Mouse (Mus musculus) thymus, postnatal 14 days (tissue): ENCODE measurements around the gene Myo1e.

Experiments used
- DNase-seq: peaks from one replicate; pipeline ENCODE4 v3.0.0; 2021

Myo1e gene

DNA sequence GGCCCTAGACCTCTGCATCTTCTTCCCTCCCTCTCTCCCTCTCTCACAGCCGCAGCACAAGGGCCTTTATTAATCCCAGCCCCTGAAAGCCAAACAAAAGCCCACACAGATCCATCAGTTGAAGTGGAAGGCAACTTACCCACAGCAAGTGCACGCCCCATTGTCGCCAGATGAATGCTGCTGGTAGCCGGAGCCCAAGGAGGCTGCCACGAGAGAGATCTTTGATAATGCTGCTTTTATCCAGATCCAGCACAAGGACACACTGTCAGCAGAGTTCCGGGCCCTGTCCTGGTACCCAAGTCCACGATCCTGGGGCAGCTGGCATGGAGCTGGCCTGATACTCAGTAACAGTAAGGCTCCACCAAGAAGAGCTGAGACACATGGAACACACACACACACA, 91.1 kb downstream of the Myo1e start:
- DNase-seq: no peak

DNA sequence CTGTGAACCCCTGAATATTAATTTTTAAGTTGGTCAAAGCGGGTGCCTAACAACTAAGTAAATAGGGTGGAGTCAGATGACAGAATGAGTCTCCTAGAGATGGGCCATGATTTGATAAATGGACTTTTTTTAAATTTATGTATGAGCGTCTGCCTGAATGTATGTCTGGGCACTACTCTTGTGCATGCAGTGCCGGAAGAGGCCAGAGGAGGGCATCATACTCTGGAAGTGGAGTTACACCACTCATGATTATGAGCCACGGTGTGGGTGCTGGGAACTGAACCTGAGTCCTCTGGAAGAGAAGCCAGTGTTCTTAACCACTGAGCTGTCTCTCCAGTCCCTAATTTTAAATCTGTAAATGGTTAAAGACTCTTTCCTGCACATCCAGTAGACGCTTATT, 93.6 kb downstream of the Myo1e start:
- DNase-seq: no peak

DNA sequence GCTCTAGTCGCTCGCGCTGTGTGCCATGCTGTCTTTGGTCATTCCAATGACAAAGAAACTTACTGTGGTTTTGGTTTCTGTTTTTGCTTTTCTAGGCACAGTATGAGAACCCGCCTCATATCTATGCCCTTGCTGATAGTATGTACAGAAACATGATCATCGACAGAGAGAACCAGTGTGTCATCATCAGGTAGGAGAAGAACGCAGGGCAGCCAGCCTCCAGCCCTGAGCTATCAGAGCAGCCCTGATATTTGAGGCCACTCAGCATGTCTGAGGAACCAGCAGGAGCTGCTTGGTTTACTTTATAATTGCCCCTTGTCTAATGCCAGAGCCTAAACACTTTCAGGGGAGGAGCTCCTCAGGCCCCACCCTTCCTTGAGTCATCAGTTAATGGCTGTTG, 94.4 kb downstream of the Myo1e start:
- DNase-seq: no peak

DNA sequence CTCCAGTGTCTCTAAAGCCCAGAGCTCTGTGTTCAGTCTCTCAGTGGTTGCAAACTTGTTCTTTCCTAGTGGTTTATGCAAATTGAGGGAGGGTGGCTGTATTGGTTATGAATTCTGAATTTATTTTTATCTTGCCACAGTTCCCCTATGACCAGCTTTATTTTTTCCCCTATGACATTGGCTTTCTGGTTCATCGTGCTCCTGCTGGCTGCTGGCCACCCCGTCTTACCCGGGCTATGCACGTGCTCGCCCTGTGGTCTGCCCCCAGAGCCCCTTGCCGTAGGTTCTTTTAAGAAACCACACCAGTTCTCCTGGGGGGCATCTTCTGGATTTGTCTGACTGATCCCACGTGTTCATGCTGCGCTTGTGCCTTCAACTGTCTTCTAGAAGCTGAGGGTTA, 97.8 kb downstream of the Myo1e start:
- no peak for DNase-seq

DNA sequence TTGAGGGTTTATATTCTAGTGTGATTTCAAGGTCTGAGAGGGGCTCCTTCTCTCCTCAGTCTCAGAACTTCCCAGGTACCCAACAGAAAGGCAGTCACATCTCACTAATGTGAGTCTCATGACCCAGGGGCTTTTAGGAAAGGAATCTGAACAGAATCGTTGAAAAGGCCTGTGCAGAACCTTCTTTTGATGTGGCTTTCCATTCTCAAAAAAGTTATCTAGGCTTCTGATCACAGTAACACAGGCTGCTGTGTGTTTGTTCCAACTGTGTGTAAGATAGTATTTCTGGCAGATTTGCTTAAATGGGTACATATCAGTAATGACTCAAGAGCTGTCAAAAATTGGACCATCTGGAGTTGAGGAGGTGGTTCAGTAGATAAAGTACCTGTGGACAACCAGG, 102.9 kb downstream of the Myo1e start:
- DNase-seq: peak; percentile 10

DNA sequence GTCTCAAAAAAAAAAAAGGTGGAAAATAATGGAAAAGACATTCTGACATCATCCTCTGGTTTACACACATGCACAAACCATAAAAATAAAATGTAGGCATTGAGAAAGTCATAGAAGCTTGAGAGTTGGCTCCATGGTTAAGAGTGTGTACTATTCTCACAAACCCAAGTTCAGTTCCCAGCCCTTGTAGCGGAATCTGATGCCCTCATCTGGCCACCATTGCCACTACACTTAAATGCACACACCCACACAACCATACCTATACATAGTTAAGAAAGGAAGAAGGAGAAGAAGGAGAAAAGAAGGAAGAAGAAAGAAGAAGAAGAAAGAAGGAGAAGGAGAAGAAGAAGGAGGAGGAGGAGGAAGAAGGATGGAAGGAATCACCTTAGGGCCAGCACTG, 106.9 kb downstream of the Myo1e start:
- DNase-seq: no peak

DNA sequence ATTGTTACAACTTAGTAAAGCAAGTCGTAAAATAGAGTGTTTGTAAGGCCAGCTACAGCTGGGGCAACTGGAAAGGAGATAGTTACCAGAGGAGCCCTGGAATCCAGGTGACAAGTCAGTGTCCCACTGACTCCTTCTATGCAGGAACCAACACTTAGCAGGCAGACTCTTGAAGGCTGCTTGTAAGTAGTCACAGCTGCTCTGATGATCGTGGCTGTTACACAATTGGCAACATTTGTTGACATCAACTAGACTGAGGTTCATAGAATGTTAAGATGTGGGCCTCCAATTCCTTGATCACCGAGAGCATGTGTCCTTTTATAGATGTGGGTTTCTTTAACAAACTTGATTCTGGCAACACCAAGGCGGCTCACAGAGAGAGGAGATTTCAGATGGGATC, 108.0 kb downstream of the Myo1e start:
- DNase-seq: no peak

DNA sequence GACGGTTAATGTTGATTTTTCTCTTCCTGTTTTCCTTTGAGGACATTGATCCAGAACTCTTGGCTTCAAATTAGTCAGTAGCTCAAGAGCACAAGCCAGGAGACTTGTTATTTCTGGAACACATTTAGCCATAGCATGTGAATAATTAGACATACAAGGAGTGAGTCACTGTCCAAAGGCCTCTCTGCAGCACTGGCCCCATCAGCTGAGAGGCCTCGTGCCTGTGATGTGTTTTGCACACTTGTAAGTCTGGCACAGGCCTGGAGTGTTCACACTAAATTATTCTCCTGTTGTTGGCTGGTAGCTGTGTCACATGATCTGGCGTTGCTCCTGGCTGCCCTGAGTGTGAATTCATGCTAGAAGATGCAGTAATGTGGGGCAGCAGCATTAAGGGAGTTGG, 111.5 kb downstream of the Myo1e start:
- no peak for DNase-seq

DNA sequence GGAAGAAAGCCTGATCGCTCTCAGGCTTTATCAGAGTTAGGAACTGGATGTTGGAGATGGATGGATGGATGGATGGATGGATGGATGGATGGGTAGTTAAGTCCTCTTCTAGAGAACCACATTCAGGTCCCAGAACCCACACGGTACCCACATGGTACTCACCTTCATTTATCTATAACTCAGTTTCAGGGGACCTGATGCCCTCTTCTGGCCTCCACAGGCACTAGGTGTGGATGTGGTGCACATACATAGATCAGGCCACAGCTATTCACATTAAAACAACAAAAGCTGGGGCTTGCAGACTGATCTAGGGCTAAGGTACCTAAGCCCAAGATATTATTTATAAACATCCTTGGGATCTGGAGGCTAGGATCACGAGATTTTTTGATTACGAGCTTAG, 117.2 kb downstream of the Myo1e start:
- no peak for DNase-seq

DNA sequence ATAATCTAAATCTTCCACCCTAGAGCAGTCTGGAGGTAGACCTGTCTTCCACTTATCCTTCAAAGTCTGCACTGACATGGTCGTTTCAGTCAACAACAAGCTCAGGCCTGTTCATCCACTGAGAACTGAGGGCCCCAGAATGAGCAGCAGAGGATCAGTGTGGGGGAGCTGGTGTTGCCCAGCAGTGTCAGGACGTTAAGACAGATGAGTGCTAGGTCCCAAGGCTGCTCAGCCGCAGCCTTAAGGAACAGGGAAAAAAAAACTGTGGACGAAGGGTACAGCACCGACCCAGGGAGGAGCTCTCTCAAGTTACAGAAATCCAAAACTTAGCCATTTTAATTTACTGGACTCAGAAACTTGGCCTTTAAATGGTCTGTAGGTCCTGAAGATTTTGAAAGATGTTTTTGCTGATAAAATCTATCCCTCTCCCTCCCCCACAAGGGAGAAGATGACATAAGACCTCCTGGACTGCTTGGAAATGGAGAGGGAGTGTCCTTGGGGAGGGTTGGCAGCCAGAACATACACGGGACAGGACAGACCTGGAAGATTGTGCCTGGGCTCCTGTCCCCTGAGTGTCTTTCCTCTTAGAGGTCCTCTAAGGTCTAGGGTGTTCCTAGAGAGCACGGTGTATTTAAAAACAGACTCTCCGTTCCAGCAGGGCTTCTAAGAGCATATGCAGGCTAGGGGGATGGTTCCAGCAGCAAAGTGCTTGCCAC, 118.9 kb downstream of the Myo1e start:
- no peak for DNase-seq

DNA sequence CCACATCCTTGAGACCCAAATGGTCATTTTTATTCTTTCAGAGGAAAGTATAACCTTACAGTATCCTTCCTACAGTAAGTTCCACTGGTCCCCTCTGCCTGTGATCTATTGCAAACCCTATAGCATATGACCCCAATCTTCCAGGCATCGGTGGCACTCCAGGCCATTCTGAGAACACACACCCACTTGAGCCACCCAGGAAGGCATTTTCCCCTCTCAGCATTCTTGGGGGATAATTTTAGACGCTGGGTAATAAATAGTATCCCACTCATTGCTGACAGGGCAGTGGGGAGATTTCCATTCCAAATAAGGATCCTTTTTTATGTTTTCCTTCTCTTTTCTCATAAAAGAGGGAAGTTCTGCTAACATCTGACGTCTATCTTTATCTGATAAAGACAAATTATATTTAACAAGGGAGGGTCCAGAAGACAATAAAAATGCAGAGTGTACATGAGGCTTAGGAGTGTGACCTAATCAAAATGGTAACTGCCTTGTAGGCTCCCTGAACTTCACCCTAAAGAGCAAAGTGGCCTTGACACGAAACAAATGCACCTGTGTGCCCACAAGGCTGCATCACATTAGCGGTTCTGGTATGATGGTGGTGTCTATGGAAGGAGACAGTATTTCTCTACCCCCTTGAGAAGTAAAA, 121.2 kb downstream of the Myo1e start:
- DNase-seq: no peak

DNA sequence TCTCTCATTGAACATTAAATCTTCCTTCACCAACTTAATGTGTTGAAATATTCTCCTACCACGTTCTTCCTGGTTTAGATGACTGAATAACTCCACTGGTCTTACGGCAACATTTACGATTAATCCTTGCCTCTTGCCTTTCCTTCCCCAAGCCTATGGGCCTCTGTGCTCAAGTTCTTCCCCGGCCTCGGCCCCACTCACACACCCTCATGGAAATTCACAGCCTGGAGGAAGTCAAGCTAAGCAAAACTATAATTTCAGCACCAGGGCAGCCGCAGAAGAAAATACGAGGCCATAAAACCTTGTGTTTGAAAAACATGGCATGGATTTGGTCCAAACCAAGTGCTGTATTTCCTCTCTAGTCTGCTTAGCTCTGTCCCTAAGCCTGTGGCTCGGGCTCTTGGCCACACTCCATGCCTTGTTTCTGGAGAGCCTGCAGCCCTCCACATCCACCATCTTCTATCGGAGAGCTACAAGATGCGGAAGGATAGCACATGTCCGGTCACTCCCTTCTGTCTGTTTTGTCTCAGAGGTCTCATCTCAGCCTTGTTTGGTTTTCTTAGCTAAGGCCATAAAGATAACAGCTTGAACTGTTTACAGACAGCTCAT, 124.7 kb downstream of the Myo1e start:
- DNase-seq: no peak

DNA sequence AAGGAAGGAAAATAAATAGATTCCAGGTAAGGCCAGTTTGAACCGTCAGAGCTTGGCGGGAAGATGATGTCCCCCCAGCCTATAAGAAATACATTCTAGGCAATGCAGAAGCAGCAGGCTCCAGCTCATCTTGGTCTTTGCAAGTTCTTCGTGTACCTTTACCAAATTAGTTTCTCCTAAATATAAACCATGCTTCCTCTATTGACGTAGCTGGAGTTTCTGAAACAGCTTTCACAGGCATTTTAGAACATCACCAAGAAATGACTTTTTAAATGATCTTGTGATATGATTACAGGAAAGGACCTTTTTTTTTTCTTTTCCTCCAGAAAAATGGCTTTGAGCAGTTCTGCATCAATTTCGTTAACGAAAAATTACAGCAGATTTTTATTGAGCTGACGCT, 131.2 kb downstream of the Myo1e start:
- DNase-seq: no peak

DNA sequence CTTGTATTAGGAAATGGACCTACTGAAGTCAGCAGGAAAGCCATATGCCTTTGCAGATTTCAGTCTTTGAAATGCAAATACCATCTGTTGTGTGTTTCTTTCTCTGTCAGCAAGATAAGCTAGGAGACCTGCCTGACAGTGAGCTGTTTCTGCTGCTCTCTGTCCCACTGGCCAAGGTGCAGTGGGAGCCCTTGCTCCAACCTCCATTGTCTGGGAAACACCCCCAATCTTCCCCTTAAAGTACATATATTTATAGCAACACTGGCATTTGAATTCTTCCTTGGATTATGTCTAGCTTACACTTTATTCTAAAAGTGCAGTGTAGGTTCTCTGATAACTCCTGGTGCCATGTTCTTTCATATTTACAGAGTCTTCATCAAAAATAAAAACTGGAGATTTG, 131.7 kb downstream of the Myo1e start:
- no peak for DNase-seq

DNA sequence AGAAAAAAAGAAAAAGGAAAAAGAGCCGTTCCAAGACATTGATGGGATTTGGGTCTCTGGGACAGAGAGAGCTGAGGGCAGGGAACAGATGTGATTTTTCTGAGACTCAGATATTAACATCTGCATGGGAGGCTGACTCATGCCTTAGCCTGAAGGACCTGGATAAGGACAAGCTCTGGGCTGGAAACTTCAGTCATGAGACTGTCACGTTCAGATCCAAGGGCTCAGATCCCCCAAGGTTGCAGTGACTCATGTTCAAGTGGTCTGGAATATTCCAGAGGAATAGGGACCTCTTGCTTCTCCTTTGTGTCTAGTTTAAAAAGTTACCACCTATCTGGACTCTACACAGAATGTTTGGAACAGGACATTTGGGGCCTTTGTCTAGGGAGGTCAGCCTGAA, 142.1 kb downstream of the Myo1e start:
- no peak for DNase-seq

DNA sequence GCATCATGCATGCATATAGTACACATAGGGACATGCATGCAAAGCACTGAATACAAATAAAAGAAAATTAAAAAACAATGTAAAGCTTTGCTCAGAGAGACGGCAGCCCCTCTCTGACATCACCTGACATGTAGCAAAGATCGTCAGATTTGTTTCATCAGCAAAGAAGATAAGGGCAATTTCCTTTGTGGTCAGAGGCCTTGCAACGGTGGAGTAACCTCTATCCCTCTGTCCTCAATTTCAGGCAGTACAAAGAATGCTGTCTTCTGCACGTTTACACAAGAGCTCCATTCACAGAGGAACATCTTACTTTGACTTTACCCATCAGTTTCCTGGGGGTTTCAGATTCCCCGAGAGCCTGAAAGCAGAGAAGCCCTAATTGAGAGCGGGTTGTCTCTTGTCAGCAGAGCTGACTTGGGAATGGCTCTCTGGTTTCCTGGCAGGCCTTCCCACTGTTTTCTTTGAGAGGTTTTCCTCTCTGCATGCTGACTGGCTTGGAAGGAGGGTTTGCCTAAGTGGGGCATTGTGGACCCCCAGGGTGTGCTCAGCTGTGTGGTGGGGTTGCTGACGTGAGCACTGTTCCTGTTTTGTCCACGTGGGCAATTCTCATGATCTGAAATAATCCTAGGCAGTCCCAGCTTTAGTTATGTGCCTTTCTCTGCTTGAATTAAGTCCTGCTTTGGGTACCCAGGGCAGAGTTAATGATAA, 144.6 kb downstream of the Myo1e start:
- no peak for DNase-seq

DNA sequence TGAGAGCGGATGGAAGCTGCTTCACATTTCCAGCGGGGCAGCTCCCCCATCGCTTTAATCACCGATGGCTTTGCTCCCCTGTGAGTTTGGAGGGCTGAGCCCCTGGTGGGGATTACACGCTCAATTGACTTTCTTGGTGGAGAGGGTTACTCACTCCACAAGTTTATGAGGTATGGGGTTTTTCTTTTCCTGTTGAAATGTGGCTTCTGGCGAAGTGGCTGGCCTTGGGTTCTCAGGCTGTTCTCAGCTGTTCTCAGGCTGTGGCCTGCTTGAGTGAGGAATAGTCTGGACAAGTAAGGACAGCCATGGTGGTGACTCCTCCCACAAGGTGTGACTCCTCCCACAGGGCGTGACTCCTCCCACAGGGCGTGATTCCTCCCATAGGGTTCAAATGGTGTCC, 149.1 kb downstream of the Myo1e start:
- DNase-seq: no peak

DNA sequence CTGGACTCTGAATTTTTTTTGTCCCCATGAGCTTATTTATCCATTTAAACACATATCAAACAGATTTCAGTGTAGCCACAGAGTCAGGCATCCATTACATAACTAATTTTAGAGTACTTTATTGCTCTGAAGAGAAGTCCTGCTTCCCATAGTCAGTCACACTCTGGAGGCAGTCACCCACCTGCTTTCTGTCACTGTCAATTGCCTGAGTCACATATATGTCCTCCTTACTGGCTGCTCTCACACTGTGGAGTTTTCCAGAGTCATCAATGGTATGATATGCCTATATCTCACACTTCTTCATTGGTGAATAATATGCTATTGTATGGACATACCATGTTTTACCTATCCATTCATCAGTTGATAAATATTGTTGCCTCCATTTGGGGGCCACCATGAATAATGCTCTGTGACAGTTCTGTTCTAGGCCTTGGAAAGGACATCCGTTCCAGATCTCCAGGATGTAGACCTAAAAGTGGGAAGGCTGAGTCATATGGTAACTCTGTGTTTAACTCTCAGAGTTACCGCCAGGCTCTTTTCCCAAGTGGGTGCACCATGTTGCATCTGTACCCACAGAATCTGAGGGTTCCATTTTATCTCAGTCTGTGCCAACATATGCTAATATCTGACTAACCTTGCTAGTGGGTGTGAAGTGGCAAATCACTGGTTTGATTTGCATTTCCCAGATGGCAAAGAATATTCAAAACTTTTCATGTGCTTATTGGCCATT, 152.4 kb downstream of the Myo1e start:
- DNase-seq: no peak

DNA sequence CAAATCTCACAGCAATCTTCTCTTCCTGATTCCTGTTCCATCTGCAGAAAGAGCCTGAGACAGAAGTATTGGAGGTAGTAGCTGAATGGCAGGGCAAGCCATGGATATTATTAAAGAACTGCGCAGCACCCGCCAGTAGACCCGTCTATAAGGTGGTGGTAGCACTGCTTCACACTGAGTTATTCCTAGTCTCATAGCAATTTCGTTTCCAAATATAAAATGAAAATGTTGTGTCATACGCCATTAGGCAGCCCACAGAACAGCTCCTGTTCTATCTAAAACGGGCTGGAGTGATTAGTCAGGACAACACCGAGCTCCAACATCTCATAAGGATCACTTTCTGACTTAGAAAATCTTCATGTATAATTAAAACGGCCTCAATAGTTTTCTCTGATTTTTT, 157.6 kb downstream of the Myo1e start:
- DNase-seq: no peak

DNA sequence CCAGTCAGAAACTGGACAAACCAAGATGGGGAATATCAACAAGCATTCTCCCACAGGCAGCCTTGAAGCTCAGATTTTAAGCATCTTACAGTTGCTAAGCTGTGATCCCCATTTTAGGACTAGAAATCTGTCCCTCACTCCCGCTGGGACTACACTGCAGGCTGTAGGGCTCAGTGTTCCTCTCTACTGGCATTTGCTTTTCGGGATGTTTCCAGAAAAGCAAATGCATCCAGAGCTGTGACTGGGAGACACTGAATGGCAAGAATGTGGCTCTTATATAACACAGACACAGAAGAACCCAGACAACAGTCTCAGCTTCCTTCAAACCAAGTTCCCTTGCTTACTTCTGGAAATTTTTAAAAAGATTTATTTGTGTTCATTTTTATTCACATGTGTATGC, 158.8 kb downstream of the Myo1e start:
- no peak for DNase-seq

DNA sequence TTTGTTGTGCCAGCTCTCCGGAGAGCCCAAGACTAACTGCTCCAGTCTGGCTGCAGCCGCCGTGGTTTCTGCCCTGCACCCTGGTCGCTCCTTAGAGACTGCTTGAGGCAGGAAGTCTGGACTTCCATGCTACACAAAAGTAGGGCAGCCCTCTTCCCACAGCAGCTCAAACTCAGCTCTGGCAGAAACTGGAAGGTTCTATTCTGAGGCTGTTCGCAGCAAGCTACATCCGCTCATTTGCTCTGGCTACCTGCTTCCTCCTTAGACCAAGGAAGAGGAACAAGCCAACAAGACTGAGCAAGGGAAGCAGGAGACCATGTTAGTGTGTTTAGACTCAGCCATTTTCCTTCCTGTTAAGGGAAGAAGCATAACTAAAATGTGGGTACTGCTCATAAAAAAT, 159.7 kb downstream of the Myo1e start:
- no peak for DNase-seq

DNA sequence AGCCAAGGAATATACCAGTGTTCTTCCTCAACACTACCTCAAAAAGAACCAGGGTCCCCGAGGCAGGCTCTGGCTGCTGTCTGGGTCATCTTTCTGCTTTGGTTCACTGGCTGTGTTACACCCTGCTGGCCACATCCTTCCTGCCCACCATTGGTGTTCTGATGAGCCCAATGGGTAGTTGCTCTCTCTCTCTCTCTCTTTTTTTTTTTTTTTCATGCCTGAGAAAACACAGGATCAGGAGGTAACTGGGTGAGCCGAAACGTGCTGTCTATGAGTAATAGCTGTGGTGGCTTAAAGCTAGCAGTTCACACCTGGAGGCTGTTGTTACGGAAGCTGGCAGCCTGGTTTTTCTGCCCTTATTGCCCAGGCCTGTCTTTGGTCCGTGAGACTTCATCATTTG, 164.5 kb downstream of the Myo1e start:
- no peak for DNase-seq
